Mouse (Mus musculus): Measurements from ENCODE around the gene Usb1. TPM values are rescaled to one million over a fixed set of nuclear protein-coding genes. Genes with fewer than 3 reads are reported as not detected.

Gene Usb1
- polyA plus RNA-seq, 1 experiment from 2014 or later: 50.1 TPM

DNA sequence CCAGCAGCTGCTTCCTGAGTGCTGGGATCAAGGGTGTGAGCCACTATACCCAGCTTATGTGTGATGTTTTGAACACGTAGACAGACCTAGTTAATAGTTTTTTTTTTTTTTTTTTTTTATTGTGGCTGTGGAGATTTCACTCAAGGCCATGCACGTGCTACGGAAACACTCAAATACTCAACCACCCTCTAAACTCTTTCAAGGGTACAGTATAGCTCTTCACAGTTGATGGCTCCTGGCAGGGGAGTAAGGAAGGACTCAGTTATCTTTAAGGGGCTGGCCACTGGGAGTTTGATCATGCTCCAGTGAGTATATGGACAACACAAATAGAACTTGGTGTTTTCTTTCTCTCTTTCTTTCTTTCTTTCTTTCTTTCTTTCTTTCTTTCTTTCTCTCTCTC lies 52.4 kb downstream of the Usb1 start:
- H3K27ac ChIP-seq (replicated peaks): no peak overlapping the region
- H3K27me3 ChIP-seq (ENCODE audit: low read depth, poor library complexity, severe bottlenecking): no peaks in the 10 kb centered on the region
- H3K4me1 ChIP-seq: no peaks in the 10 kb centered on the region
- no peak overlapping the region for H3K4me3 ChIP-seq
- DNase-seq (ENCODE audit: low spot score): no peak
- no peaks in the 10 kb centered on the region for H3K9me3 ChIP-seq (replicated peaks)
- WGBS: 94% methylated on average over 3 of the region's 3 CpGs
- no peaks in the 10 kb centered on the region for H3K36me3 ChIP-seq

DNA sequence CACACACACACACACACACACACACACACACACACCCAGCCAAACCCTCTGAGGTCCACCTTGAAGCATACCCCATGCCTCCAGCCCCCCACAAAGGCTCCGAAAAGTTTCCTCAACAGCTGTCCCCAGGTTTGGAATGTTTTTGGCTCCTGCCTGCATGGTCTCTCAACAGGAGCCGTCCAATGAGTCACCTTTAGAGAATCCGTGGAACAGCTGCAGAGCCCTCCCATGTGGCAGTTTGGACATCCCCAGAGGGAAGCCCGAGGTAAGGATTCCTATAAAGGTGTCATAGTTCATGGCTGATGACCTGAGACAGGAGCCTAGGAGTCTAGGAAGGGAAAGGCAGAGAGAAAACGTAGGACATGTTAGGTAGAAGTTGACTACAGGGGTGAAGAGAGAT lies 54.0 kb downstream of the Usb1 start:
- Histone ChIP-seq H3K9me3 (replicated peaks) (no peaks in the 10 kb centered on the region), H3K4me3 (no peak overlapping the region), H3K4me1 (no peaks in the 10 kb centered on the region), H3K27me3 (ENCODE audit: low read depth, poor library complexity, severe bottlenecking) (no peaks in the 10 kb centered on the region), H3K27ac (replicated peaks) (no peak overlapping the region), H3K36me3 (no peaks in the 10 kb centered on the region)
- DNase-seq (ENCODE audit: low spot score): no peak
- 74% methylated on average over 5 of the region's 5 CpGs for WGBS

DNA sequence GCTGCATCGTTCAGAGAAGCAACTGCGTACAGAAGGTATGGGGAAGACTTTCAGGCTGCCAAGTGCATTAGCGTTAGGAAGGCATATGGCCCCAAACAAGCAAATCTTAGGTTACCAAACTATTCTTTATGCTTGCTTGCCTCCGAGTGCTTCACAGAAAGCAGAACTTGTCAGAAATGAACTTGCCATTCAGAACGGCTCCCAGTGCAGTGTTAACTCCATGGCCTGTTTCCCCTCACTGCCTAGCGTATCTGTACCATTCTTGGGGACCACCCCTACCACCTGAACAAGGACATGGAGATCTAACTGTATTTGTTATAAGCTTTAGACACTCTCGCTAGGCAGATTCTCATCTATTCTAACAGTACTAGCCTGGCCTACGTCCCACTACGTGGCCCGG lies 55.1 kb downstream of the Usb1 start:
- Histone ChIP-seq H3K27me3 (ENCODE audit: low read depth, poor library complexity, severe bottlenecking) (no peaks in the 10 kb centered on the region), H3K36me3 (no peaks in the 10 kb centered on the region), H3K4me3 (no peak overlapping the region), H3K9me3 (replicated peaks) (no peaks in the 10 kb centered on the region), H3K4me1 (no peaks in the 10 kb centered on the region), H3K27ac (replicated peaks) (no peak overlapping the region)
- no peak for DNase-seq (ENCODE audit: low spot score)
- WGBS: 93% methylated on average over 10 of the region's 10 CpGs

DNA sequence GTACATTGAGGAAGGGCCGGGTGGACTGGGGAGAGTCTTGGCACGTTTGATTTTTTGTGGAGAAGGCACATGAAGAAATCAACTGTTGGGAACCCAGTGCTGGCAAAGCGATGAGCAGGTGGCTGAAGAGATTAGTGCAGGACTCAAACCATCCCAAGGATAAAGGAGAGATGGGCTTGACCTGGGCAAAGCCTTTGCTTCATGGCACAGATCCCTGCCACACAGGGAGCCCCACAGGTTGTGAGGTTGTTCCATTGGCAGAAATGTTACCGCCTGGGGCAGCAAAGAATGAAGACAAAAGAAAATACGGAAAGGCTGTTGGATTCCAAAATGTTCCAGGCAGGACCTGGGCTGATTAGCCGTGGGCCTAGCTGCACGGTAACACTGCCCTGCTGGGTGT lies 55.9 kb downstream of the Usb1 start:
- Histone ChIP-seq H3K9me3 (replicated peaks) (no peaks in the 10 kb centered on the region), H3K27me3 (ENCODE audit: low read depth, poor library complexity, severe bottlenecking) (no peaks in the 10 kb centered on the region), H3K4me1 (no peaks in the 10 kb centered on the region), H3K27ac (replicated peaks) (no peak overlapping the region), H3K4me3 (no peak overlapping the region), H3K36me3 (no peaks in the 10 kb centered on the region)
- no peak for DNase-seq (ENCODE audit: low spot score)
- 86% methylated on average over 7 of the region's 7 CpGs for WGBS

DNA sequence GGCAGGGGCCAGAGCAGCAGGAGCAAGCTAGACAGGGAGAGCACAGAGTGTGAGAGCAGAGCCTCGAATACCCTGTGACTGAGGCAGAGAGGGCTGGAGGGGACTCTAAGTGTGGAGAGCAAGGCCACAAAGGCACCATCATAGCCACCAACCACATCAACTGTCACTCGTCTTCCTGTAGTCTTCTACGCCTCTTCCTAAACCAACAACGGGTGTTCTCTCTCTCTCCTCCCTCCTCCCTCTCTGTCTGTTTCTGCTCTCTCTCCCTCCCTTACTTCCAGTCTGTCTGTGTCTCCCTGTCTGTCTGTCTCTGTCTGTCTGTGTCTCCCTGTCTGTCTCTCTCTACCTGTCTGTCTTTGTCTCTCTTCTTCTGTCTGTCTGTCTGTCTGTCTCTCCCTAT lies 58.2 kb downstream of the Usb1 start:
- Histone ChIP-seq H3K36me3 (no peaks in the 10 kb centered on the region), H3K27me3 (ENCODE audit: low read depth, poor library complexity, severe bottlenecking) (no peaks in the 10 kb centered on the region), H3K4me1 (peaks cover 6% of the 10 kb centered on the region), H3K4me3 (no peak overlapping the region), H3K9me3 (replicated peaks) (no peaks in the 10 kb centered on the region), H3K27ac (replicated peaks) (0 out of 2 replicates have a peak overlapping the region, but pooled peaks have one; percentile 2)
- DNase-seq (ENCODE audit: low spot score): no peak
- WGBS: 82% methylated on average over 4 of the region's 4 CpGs

DNA sequence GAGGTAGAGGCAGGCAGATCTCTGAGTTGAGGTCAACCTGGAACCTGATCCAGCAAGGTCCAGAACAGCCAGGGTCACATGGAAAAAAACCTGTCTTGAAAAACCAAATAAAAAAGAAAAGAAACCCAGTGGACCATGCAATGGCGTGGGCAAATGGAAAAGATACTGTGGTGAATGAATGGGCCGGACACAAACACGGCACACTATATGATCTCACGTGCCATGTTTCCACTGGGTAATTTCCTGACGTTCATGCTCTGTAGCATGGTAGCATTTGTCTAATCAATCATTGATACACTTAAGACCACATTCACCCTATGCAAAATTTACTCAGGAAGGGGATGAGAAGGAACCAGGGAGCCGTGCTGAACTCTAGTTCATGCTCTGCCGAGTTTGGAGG lies 59.0 kb downstream of the Usb1 start:
- 89% methylated on average over 7 of the region's 7 CpGs for WGBS
- Histone ChIP-seq H3K36me3 (no peaks in the 10 kb centered on the region), H3K9me3 (replicated peaks) (no peaks in the 10 kb centered on the region), H3K4me3 (no peak overlapping the region), H3K27ac (replicated peaks) (no peak overlapping the region), H3K27me3 (ENCODE audit: low read depth, poor library complexity, severe bottlenecking) (no peaks in the 10 kb centered on the region), H3K4me1 (peaks cover 11% of the 10 kb centered on the region)
- no peak for DNase-seq (ENCODE audit: low spot score)

DNA sequence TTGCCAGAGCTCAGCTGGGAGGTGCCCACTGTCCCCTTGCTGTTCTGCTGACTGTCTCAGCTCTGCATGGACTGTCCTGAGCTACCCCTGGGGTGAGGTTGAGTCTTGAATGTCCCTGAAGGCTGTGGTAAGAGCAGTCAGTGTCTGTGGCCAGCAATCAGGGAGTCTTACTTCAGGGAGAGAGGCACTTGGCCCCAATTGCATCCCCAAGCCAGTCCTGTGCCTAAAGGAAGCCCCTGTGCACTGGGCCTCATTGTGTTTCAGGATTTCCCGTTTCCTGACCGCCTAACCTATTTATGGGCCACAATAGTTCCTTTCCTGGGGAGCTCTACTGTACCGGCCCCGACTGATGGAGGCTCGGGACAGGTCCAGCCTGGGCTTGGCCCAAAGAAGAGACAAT lies 60.5 kb downstream of the Usb1 start:
- no peaks in the 10 kb centered on the region for H3K9me3 ChIP-seq (replicated peaks)
- WGBS: 81% methylated on average over 5 of the region's 5 CpGs

DNA sequence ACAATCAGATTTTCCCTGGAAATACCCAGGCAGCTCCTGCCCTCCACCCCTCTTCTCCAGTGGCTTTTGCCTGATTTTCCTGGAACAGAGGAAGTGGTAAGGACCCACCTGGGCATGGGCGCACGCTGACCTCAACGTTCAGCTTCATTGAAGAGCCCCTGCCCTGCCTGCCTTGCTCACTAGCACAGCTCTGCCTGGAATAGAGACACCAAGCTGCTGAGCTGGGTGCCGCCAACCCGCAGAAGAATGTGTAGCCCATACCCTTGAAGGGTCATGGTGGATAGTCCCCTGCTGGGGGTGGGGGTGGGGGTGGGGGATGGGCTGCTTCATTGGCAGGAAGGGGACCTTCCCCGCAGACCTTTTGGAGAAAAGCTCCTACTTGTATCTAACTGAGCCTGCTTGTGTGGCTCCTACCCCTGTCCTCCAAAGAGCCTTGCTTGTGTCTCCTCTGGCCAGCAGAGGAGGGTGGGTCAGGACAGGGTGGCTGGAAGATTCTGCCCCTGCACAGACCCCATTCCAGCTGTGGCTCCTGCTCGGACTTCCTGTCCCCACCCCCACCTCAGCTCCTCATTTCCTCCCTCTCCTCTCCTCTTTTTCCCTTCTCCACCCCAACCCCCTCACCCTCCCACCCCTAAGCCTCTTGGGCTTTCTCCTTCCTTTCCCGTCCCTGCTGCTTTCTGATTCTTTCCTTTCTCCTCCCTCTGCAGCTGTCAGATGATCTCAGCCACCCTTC lies 63.3 kb downstream of the Usb1 start:
- no peaks in the 10 kb centered on the region for H3K27me3 ChIP-seq (ENCODE audit: low read depth, poor library complexity, severe bottlenecking)
- peaks cover 33% of the 10 kb centered on the region for H3K4me1 ChIP-seq
- no peak for DNase-seq (ENCODE audit: low spot score)
- H3K27ac ChIP-seq (replicated peaks): peak overlapping the region; percentile 59; the same call in 1 of the 2 replicates
- 52% methylated on average over 8 of the region's 8 CpGs for WGBS
- no peaks in the 10 kb centered on the region for H3K36me3 ChIP-seq
- no peaks in the 10 kb centered on the region for H3K9me3 ChIP-seq (replicated peaks)
- no peak overlapping the region for H3K4me3 ChIP-seq

More for the DNA sequence above, 60.5 kb downstream of the Usb1 start:
- H3K27me3 ChIP-seq (ENCODE audit: low read depth, poor library complexity, severe bottlenecking): no peaks in the 10 kb centered on the region
- H3K27ac ChIP-seq (replicated peaks): peak overlapping the region; percentile 57
- H3K36me3 ChIP-seq: no peaks in the 10 kb centered on the region
- no peak overlapping the region for H3K4me3 ChIP-seq
- peaks cover 24% of the 10 kb centered on the region for H3K4me1 ChIP-seq
- no peak for DNase-seq (ENCODE audit: low spot score)

DNA sequence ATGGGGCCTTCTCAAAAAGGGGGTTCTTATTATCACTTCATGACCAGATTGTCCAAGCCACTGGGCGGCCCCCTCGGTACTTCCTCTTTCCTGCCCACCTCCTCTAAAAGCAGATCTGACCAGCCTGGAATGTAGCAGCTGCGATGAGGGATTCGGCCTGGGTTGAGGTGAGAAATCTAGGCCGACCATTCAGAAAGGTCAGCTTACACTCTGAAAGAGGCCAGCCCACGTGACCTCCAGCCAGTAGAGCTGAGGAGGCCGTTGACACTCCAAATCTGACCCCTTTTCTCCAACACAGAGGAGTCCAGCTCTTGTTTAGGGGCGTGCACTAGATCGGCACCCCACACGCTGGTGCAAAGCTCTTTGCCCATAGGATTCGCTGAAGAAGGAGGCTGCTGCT lies 64.7 kb downstream of the Usb1 start:
- H3K4me3 ChIP-seq: no peak overlapping the region
- no peaks in the 10 kb centered on the region for H3K9me3 ChIP-seq (replicated peaks)
- no peaks in the 10 kb centered on the region for H3K36me3 ChIP-seq
- DNase-seq (ENCODE audit: low spot score): no peak
- H3K4me1 ChIP-seq: peaks cover 33% of the 10 kb centered on the region
- H3K27me3 ChIP-seq (ENCODE audit: low read depth, poor library complexity, severe bottlenecking): no peaks in the 10 kb centered on the region
- H3K27ac ChIP-seq (replicated peaks): peak overlapping the region; percentile 59
- 82% methylated on average over 11 of the region's 11 CpGs for WGBS

Other genes starting within 250 kb of the Usb1 start
- 4.1 and 5.2 TPM in 2 replicates for gene Kifc3, start 129.5 kb upstream of the Usb1 start, polyA plus RNA-seq (2016; fragmentation: Nextera tagmentation; extraction: Ambion mirVana)
- gene Cngb1, start 25.7 kb upstream of the Usb1 start, polyA plus RNA-seq (2016; fragmentation: Nextera tagmentation; extraction: Ambion mirVana): 0.17 TPM in 1 of 2 replicates, not detected in the other
- gene Tepp, start 21.7 kb upstream of the Usb1 start, polyA plus RNA-seq (2016; fragmentation: Nextera tagmentation; extraction: Ambion mirVana): 0.37 TPM in 1 of 2 replicates, not detected in the other
- 11.1 and 14.1 TPM in 2 replicates for gene Zfp319, start 334 bp upstream of the Usb1 start, polyA plus RNA-seq (2016; fragmentation: Nextera tagmentation; extraction: Ambion mirVana)
- 12.8 and 14.8 TPM in 2 replicates for gene Mmp15, start 20.0 kb downstream of the Usb1 start, polyA plus RNA-seq (2016; fragmentation: Nextera tagmentation; extraction: Ambion mirVana)
- gene Cfap20, start 102.6 kb downstream of the Usb1 start, polyA plus RNA-seq (2016; fragmentation: Nextera tagmentation; extraction: Ambion mirVana): 145 and 150 TPM in 2 replicates
- gene Csnk2a2, start 157.8 kb downstream of the Usb1 start, polyA plus RNA-seq (2016; fragmentation: Nextera tagmentation; extraction: Ambion mirVana): 10.8 and 11.1 TPM in 2 replicates
- gene Ccdc113, start 201.8 kb downstream of the Usb1 start, polyA plus RNA-seq (2016; fragmentation: Nextera tagmentation; extraction: Ambion mirVana): 0.09 and 0.20 TPM in 2 replicates
- gene Prss54, start 244.1 kb downstream of the Usb1 start, polyA plus RNA-seq (2016; fragmentation: Nextera tagmentation; extraction: Ambion mirVana): not detected in 2 replicates